Mouse (Mus musculus) hindbrain, embryonic 16.5 days (tissue): ENCODE measurements around the gene Slc26a9. TPM values are rescaled to one million over a fixed set of nuclear protein-coding genes. Genes with fewer than 3 reads are reported as not detected.

Experiments used
- ATAC-seq: fragments of 200-750 bp; cut with Nextera tagmentation; 2 replicates; pipeline ENCODE4 v1.8.0; 2017; ENCODE audit warnings: moderate TSS enrichment, moderate library complexity
- H3K27ac ChIP-seq: fragments of 300-500 bp; sonication (generic); 2 replicates; pipeline ENCODE4 v1.5.1; 2014; ENCODE audit warnings: low read depth, mild to moderate bottlenecking, control low read depth, low read length, moderate library complexity
- H3K27me3 ChIP-seq: fragments of 300-500 bp; sonication (generic); replicated peaks from 2 replicates; pipeline ENCODE4 v1.6.1; 2014; ENCODE audit warnings: low read length; ENCODE audit not compliant: control insufficient read depth, insufficient read depth
- H3K36me3 ChIP-seq: fragments of 300-500 bp; sonication (generic); 2 replicates; pipeline ENCODE4 v1.6.1; 2014; ENCODE audit warnings: mild to moderate bottlenecking, low read length, moderate library complexity, mixed read lengths; ENCODE audit not compliant: control insufficient read depth, insufficient read depth
- H3K4me1 ChIP-seq: fragments of 300-500 bp; sonication (generic); 2 replicates; pipeline ENCODE4 v1.6.1; 2014; ENCODE audit warnings: low read depth, low read length; ENCODE audit not compliant: control insufficient read depth, insufficient read depth
- H3K4me2 ChIP-seq: fragments of 300-500 bp; sonication (generic); 2 replicates; pipeline ENCODE4 v1.6.1; 2014; ENCODE audit warnings: mild to moderate bottlenecking, low read length, control low read depth, moderate library complexity
- H3K4me3 ChIP-seq: fragments of 300-500 bp; sonication (generic); 2 replicates; pipeline ENCODE4 v1.5.1; 2014; ENCODE audit warnings: mild to moderate bottlenecking, low read length, control low read depth, moderate library complexity
- H3K9ac ChIP-seq: fragments of 300-500 bp; sonication (generic); 2 replicates; pipeline ENCODE4 v1.6.1; 2014; ENCODE audit warnings: low read depth, mild to moderate bottlenecking, control low read depth, low read length, moderate library complexity
- H3K9me3 ChIP-seq: fragments of 300-500 bp; sonication (generic); 2 replicates; pipeline ENCODE4 v1.6.1; 2014; ENCODE audit warnings: mild to moderate bottlenecking, low read length, moderate library complexity; ENCODE audit not compliant: control insufficient read depth
- WGBS: fragments of 180-500 bp; shearing (Covaris S2); extraction: QIAGEN DNeasy Blood & Tissue Kit; methylation state at CpG from one replicate; pipeline ENCODE4 v1.1.7; 2014; 5-methylcytosine and 5-hydroxymethylcytosine counted together
- polyA plus RNA-seq: library from polyadenylated mRNA; unstranded; fragments of >200 nt; fragmentation: Nextera tagmentation; extraction: Ambion mirVana; gene quantifications from 2 replicates; pipeline ENCODE4 v1.2.1, GENCODE M21; 2015

Slc26a9 gene
- polyA plus RNA-seq, 1 experiment from 2014 or later = 0.18 TPM

- H3K27ac ChIP-seq = no peak overlapping the region
- ATAC-seq = no peak
- no peaks in the 10 kb centered on the region for H3K36me3 ChIP-seq
- H3K9me3 ChIP-seq = no peaks in the 10 kb centered on the region
- no peak overlapping the region for H3K9ac ChIP-seq
- 29% methylated on average over 4 of the region's 4 CpGs for WGBS
- no peaks in the 10 kb centered on the region for H3K4me1 ChIP-seq
- no peak overlapping the region for H3K4me2 ChIP-seq
- H3K4me3 ChIP-seq = no peak overlapping the region
- no peaks in the 10 kb centered on the region for H3K27me3 ChIP-seq
Observed at GRCm38 (mm10) chr1:131708338-131708737, 35.5 kb upstream of the Slc26a9 start.

GRCm38 (mm10) chr1:131711518-131711917 lies 32.3 kb upstream of the Slc26a9 start:
- 76% methylated on average over 9 of the region's 10 CpGs for WGBS
- ATAC-seq = no peak

GRCm38 (mm10) chr1:131712386-131712785 lies 31.4 kb upstream of the Slc26a9 start:
- WGBS = 42% methylated on average over 2 of the region's 2 CpGs
- Histone ChIP-seq H3K9ac (no peak overlapping the region), H3K4me1 (no peaks in the 10 kb centered on the region), H3K27ac (no peak overlapping the region), H3K4me2 (no peak overlapping the region), H3K4me3 (no peak overlapping the region), H3K27me3 (no peaks in the 10 kb centered on the region), H3K9me3 (no peaks in the 10 kb centered on the region), H3K36me3 (no peaks in the 10 kb centered on the region)
- ATAC-seq = peak; percentile 75

More at GRCm38 (mm10) chr1:131711518-131711917, 32.3 kb upstream of the Slc26a9 start:
- no peaks in the 10 kb centered on the region for H3K4me1 ChIP-seq
- H3K4me3 ChIP-seq = no peak overlapping the region
- H3K27me3 ChIP-seq = no peaks in the 10 kb centered on the region
- no peaks in the 10 kb centered on the region for H3K9me3 ChIP-seq
- no peak overlapping the region; the same call in 1 of the 2 replicates for H3K9ac ChIP-seq
- H3K4me2 ChIP-seq = no peak overlapping the region
- H3K36me3 ChIP-seq = no peaks in the 10 kb centered on the region
- no peak overlapping the region for H3K27ac ChIP-seq

GRCm38 (mm10) chr1:131714388-131715337 lies 29.2 kb upstream of the Slc26a9 start:
- no peak overlapping the region for H3K9ac ChIP-seq
- H3K27me3 ChIP-seq = no peaks in the 10 kb centered on the region
- H3K9me3 ChIP-seq = no peaks in the 10 kb centered on the region
- no peak overlapping the region for H3K4me3 ChIP-seq
- H3K27ac ChIP-seq = no peak overlapping the region
- H3K4me1 ChIP-seq = no peaks in the 10 kb centered on the region
- H3K36me3 ChIP-seq = no peaks in the 10 kb centered on the region
- 66% methylated on average over 20 of the region's 20 CpGs for WGBS
- no peak overlapping the region for H3K4me2 ChIP-seq
- ATAC-seq = no peak

- H3K9ac ChIP-seq = no peak overlapping the region
Observed at GRCm38 (mm10) chr1:131718952-131719694, 24.7 kb upstream of the Slc26a9 start.

GRCm38 (mm10) chr1:131721989-131722388 lies 21.8 kb upstream of the Slc26a9 start:
- no peak overlapping the region for H3K4me2 ChIP-seq
- WGBS = 91% methylated on average over 3 of the region's 3 CpGs
- H3K27me3 ChIP-seq = no peaks in the 10 kb centered on the region
- ATAC-seq = no peak
- H3K27ac ChIP-seq = no peak overlapping the region
- no peak overlapping the region for H3K4me3 ChIP-seq
- no peak overlapping the region for H3K9ac ChIP-seq
- no peaks in the 10 kb centered on the region for H3K4me1 ChIP-seq
- H3K9me3 ChIP-seq = no peaks in the 10 kb centered on the region
- no peaks in the 10 kb centered on the region for H3K36me3 ChIP-seq

More at GRCm38 (mm10) chr1:131718952-131719694, 24.7 kb upstream of the Slc26a9 start:
- H3K36me3 ChIP-seq = no peaks in the 10 kb centered on the region
- no peak for ATAC-seq
- WGBS = 58% methylated on average over 16 of the region's 16 CpGs
- no peak overlapping the region for H3K4me2 ChIP-seq
- no peak overlapping the region for H3K4me3 ChIP-seq
- no peaks in the 10 kb centered on the region for H3K4me1 ChIP-seq
- H3K9me3 ChIP-seq = no peaks in the 10 kb centered on the region
- no peaks in the 10 kb centered on the region for H3K27me3 ChIP-seq
- no peak overlapping the region for H3K27ac ChIP-seq

GRCm38 (mm10) chr1:131723549-131723948 lies 20.3 kb upstream of the Slc26a9 start:
- no peaks in the 10 kb centered on the region for H3K9me3 ChIP-seq
- WGBS = 63% methylated on average over 4 of the region's 4 CpGs
- no peak overlapping the region for H3K9ac ChIP-seq
- ATAC-seq = no peak
- no peak overlapping the region for H3K27ac ChIP-seq
- no peak overlapping the region for H3K4me2 ChIP-seq
- H3K36me3 ChIP-seq = no peaks in the 10 kb centered on the region
- H3K4me1 ChIP-seq = no peaks in the 10 kb centered on the region
- no peaks in the 10 kb centered on the region for H3K27me3 ChIP-seq
- H3K4me3 ChIP-seq = no peak overlapping the region

GRCm38 (mm10) chr1:131726586-131726985 lies 17.2 kb upstream of the Slc26a9 start:
- 70% methylated on average over 6 of the region's 6 CpGs for WGBS
- Histone ChIP-seq H3K27ac (no peak overlapping the region), H3K4me2 (no peak overlapping the region), H3K9me3 (no peaks in the 10 kb centered on the region), H3K4me3 (no peak overlapping the region), H3K4me1 (no peaks in the 10 kb centered on the region), H3K27me3 (no peaks in the 10 kb centered on the region), H3K9ac (no peak overlapping the region), H3K36me3 (no peaks in the 10 kb centered on the region)
- no peak for ATAC-seq
